ENCODE assay signal across 16 mouse cellular contexts in the genomic region with DNA sequence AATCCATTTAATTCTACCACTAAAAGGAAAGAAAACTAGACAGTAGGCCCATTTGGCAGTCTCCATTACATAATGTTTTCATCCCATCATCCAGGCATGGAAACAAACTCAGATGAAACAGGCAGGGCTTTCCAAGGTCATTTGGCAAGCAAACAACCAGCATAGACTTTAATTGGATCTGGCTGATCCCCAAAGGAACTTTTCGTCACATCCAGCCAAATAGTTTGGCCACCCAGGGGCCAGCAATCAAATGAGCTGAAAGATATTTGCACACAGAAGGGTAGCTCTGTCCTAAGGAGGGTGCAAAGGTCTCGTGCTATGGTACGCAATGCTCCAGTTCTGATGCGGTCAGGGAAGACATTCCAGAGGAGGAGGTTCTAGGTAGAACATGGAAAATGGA. TPM values are rescaled to one million over a fixed set of nuclear protein-coding genes. Genes with fewer than 3 reads are reported as not detected.
DNase-seq lines count a peak whose midpoint lies in the region; ATAC-seq and TF ChIP-seq lines count a peak whose summit lies in the region.
"Had no signal": no experiment of that assay in that cellular context is flagged by ENCODE, and none has a peak within 500 bp of the region (broad histone marks: within the 10 kb centered on the region; RNA-seq: fewer than 3 reads in every experiment).

No protein-coding gene starts in this region.

- no peaks in the 10 kb centered on the region for H3K9me3 ChIP-seq in kidney, embryonic 15.5 days (replicated peaks)
- no peaks in the 10 kb centered on the region for H3K9me3 ChIP-seq in lung, postnatal 0 days (ENCODE audit: low read length)
- H3K9me3 ChIP-seq: intestine, embryonic 15.5 days; midbrain, embryonic 13.5 days had no signal

- H3K4me2 ChIP-seq in kidney, embryonic 15.5 days, result no peak overlapping the region
- no peak overlapping the region for H3K4me2 ChIP-seq in lung, postnatal 0 days (replicated peaks; ENCODE audit: low read depth, low read length)
- H3K4me2 ChIP-seq: intestine, embryonic 15.5 days; midbrain, embryonic 13.5 days had no signal

- peaks cover 14% of the 10 kb centered on the region for H3K4me1 ChIP-seq in kidney, embryonic 15.5 days
- H3K4me1 ChIP-seq in lung, postnatal 0 days (ENCODE audit: insufficient read depth, low read depth, low read length), result no peaks in the 10 kb centered on the region

- no peak overlapping the region for H3K4me3 ChIP-seq in kidney, embryonic 15.5 days (replicated peaks)
- no peak overlapping the region for H3K4me3 ChIP-seq in lung, postnatal 0 days (ENCODE audit: low read depth, low read length)
- H3K4me3 ChIP-seq: intestine, embryonic 15.5 days; midbrain, embryonic 13.5 days had no signal

- no peak overlapping the region for H3K9ac ChIP-seq in kidney, embryonic 15.5 days
- H3K9ac ChIP-seq in lung, postnatal 0 days (replicated peaks; ENCODE audit: low read depth), result no peak overlapping the region
- H3K9ac ChIP-seq: forebrain, postnatal 0 days; intestine, embryonic 15.5 days; liver, embryonic 14.5 days; midbrain, embryonic 13.5 days had no signal

- intact Hi-C loops in gastrocnemius, postnatal 14 days (cut with DNase I; ENCODE audit: low total_unique reads), result no loop called here

- TF ChIP-seq EP300 in lung, postnatal 0 days (IDR thresholded peaks at IDR 0.05), result no peak

- no peak overlapping the region for H3K27ac ChIP-seq in kidney, embryonic 15.5 days
- H3K27ac ChIP-seq in lung, postnatal 0 days (ENCODE audit: low read length), result no peak overlapping the region
- H3K27ac ChIP-seq: intestine, embryonic 15.5 days; liver, embryonic 14.5 days; midbrain, embryonic 13.5 days had no signal

- peak; percentile 92 for DNase-seq in kidney, adult 11 months
- peak; percentile 14 for DNase-seq in lung, postnatal 36 days
- DNase-seq in lung, postnatal 0 days (ENCODE audit: low spot score), result no peak
- DNase-seq in kidney, adult 9 months, result peak; percentile 96
- DNase-seq in kidney, postnatal 25 days, result peak; percentile 73 to 91
- no peak for DNase-seq in gastrocnemius, postnatal 14 days
- DNase-seq: cerebellum, postnatal 25 days; forebrain, postnatal 0 days; gastrocnemius, postnatal 36 days; left cerebral cortex, postnatal 4 days; thymus, postnatal 14 days had no signal

- TF ChIP-seq CTCF in lung, postnatal 0 days (IDR thresholded peaks at IDR 0.05), result no peak

- H3K36me3 ChIP-seq in kidney, embryonic 15.5 days, result no peaks in the 10 kb centered on the region
- no peaks in the 10 kb centered on the region for H3K36me3 ChIP-seq in lung, postnatal 0 days (ENCODE audit: insufficient read depth, low read length)
- H3K36me3 ChIP-seq: intestine, embryonic 15.5 days; midbrain, embryonic 13.5 days had no signal

- ATAC-seq in kidney, embryonic 15.5 days (replicated peaks; ENCODE audit: low FRiP score), result no peak
- ATAC-seq in lung, postnatal 0 days, result no peak
- ATAC-seq: forebrain, postnatal 0 days; intestine, embryonic 15.5 days; midbrain, embryonic 13.5 days had no signal

- H3K27me3 ChIP-seq in kidney, embryonic 15.5 days, result peaks cover 24% of the 10 kb centered on the region
- no peaks in the 10 kb centered on the region for H3K27me3 ChIP-seq in lung, postnatal 0 days (replicated peaks; ENCODE audit: insufficient read depth, low read length)

- 76% methylated on average over 4 of the region's 4 CpGs for WGBS in kidney, embryonic 15.5 days
- 77% methylated on average over 4 of the region's 4 CpGs for WGBS in lung, postnatal 0 days

RNA-seq across cellular contexts. Expression of a gene that starts 1.7 kb away (rescaled TPM):
- polyA plus RNA-seq in kidney, embryonic 15.5 days (2015; fragmentation: Nextera tagmentation; extraction: Ambion mirVana), result 0.44 and 0.73 TPM in 2 replicates
- polyA plus RNA-seq in lung, postnatal 0 days (2015; fragmentation: Nextera tagmentation; extraction: Ambion mirVana), result 2.6 and 4.6 TPM in 2 replicates
- 100 to 1,000 TPM in 1 of 2 experiments, 10 to 100 TPM in 1; 76.2 to 109 TPM for total RNA-seq in gastrocnemius, postnatal 14 days (2021)
- total RNA-seq: forebrain, postnatal 0 days; left cerebral cortex, postnatal 4 days had no signal
- polyA plus RNA-seq: forebrain, postnatal 0 days; liver, embryonic 14.5 days had no signal

RNA-seq across cellular contexts. Expression of a gene that starts 21.0 kb away (rescaled TPM):
- 2.0 and 2.3 TPM in 2 replicates for polyA plus RNA-seq in kidney, embryonic 15.5 days (2015; fragmentation: Nextera tagmentation; extraction: Ambion mirVana)
- 0.36 and 0.50 TPM in 2 replicates for polyA plus RNA-seq in lung, postnatal 0 days (2015; fragmentation: Nextera tagmentation; extraction: Ambion mirVana)
- total RNA-seq in gastrocnemius, postnatal 14 days (2021), result 1 to 10 TPM in 1 of 2 experiments, under 1 TPM in 1; 0.49 to 1.7 TPM

RNA-seq across cellular contexts. Expression of a gene that starts 37.3 kb away (rescaled TPM):
- polyA plus RNA-seq in kidney, embryonic 15.5 days (2015; fragmentation: Nextera tagmentation; extraction: Ambion mirVana), result 7.2 and 7.6 TPM in 2 replicates
- 5.2 and 5.4 TPM in 2 replicates for polyA plus RNA-seq in lung, postnatal 0 days (2015; fragmentation: Nextera tagmentation; extraction: Ambion mirVana)
- 10 to 100 TPM in 1 of 2 experiments, 1 to 10 TPM in 1; 9.9 to 22.2 TPM for total RNA-seq in gastrocnemius, postnatal 14 days (2021)

RNA-seq across cellular contexts. Expression of a gene that starts 40.6 kb away (rescaled TPM):
- 0.43 and 0.89 TPM in 2 replicates for polyA plus RNA-seq in kidney, embryonic 15.5 days (2015; fragmentation: Nextera tagmentation; extraction: Ambion mirVana)
- not detected in 2 replicates for polyA plus RNA-seq in lung, postnatal 0 days (2015; fragmentation: Nextera tagmentation; extraction: Ambion mirVana)
- under 1 TPM in 1 of 2 experiments, not detected in 1; 0.10 TPM for total RNA-seq in gastrocnemius, postnatal 14 days (2021)
- total RNA-seq: gastrocnemius, postnatal 36 days had no signal
- polyA plus RNA-seq: heart, embryonic 14.5 days; liver, embryonic 14.5 days had no signal

Comparison
In these comparisons a context has a peak if more than half of its experiments do, and no peak if none do; other contexts are left out.
1. DNase-seq: peak in kidney, adult 11 months (single experiment), lung, postnatal 36 days (single experiment), kidney, adult 9 months (single experiment) and kidney, postnatal 25 days (2 of 2); none in lung, postnatal 0 days (single experiment) and gastrocnemius, postnatal 14 days (single experiment).